Comparison of ENCODE assay signal across 14 mouse cellular contexts in the genomic region with DNA sequence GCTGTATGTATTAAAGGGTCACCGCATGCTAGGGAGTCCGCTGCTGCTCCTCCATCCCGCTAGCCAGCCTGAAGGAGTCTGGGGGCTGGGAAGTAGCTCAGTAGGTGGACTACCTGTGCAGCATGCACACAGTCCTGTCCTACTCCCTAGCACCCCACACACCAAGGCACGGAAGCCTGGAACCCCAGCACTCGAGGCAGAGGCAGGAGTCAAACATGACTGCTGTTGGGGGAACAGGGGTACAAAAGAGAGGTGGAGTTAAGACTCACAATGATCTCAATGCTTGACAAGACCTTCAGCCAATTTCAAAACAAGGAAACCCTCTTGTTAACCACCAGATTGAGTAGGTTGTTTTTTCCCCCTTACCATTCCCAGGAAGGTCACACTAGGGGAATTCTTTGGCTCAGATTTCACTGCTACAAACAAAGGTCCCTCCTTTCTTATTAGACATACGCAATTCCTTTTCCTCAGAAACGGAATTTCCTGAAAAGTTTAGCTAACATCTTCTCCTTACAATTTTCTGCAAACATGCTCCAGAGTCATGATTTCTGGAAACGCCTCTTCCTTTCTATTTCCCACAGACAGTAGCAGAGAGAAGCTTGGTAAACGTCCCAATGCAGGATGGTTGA.
A peak's percentile ranks its signal among the peaks of the same experiment; 100 is the strongest.
DNase-seq lines count a peak whose midpoint lies in the region; ATAC-seq and TF ChIP-seq lines count a peak whose summit lies in the region.
"Had no signal": no experiment of that assay in that cellular context is flagged by ENCODE, and none has a peak within 500 bp of the region (broad histone marks: within the 10 kb centered on the region; RNA-seq: fewer than 3 reads in every experiment).

No protein-coding gene starts in this region.

- no peak overlapping the region for H3K9ac ChIP-seq in heart, embryonic 12.5 days
- H3K9ac ChIP-seq: limb, embryonic 15.5 days had no signal

- H3K9me3 ChIP-seq in heart, embryonic 12.5 days (replicated peaks) = no peaks in the 10 kb centered on the region
- H3K9me3 ChIP-seq: limb, embryonic 15.5 days had no signal

- DNase-seq in heart, adult 8-10 months (ENCODE audit: low spot score) = peak; percentile 71
- DNase-seq in heart, postnatal 25 days (ENCODE audit: low spot score) = no peak
- no peak for DNase-seq in layer of hippocampus, adult 2 months (ENCODE audit: low spot score in 2 of 2)
- DNase-seq in layer of hippocampus, adult 8-10 months (ENCODE audit: low spot score in 2 of 2) = no peak
- peak; percentile 20 for DNase-seq in 3T3-L1 (ENCODE audit: low read depth, low spot score)
- no peak for DNase-seq in adrenal gland, postnatal 25 days
- DNase-seq in spleen, postnatal 10 days (ENCODE audit: low spot score in 2 of 2) = no peak
- DNase-seq: cerebellum, adult 8-10 months; layer of hippocampus, postnatal 36 days; thymus, postnatal 25 days had no signal

- no peak for ATAC-seq in heart, embryonic 12.5 days (ENCODE audit: insufficient number of reproducible peaks, low FRiP score)
- ATAC-seq: activated CD4-positive, CD25-positive, alpha-beta regulatory T cell, adult 4 months; intestine, postnatal 0 days had no signal

- H3K36me3 ChIP-seq in heart, embryonic 12.5 days = peaks cover 25% of the 10 kb centered on the region

- H3K4me1 ChIP-seq in heart, embryonic 12.5 days (replicated peaks) = peaks cover 52% of the 10 kb centered on the region

- TF ChIP-seq CTCF in layer of hippocampus, adult 2 months (conservative IDR thresholded peaks at IDR 0.05) = no peak

- no peak overlapping the region for H3K4me2 ChIP-seq in heart, embryonic 12.5 days
- H3K4me2 ChIP-seq: limb, embryonic 15.5 days had no signal

- no peaks in the 10 kb centered on the region for H3K27me3 ChIP-seq in heart, embryonic 12.5 days (replicated peaks)
- H3K27me3 ChIP-seq: limb, embryonic 15.5 days had no signal

- intact Hi-C loops in heart, postnatal 25 days (cut with DNase I) = loop anchor here (2.0 to 5.0 kb wide), 2 partner anchors 15 to 130 kb away; no protein-coding TSS in a partner anchor

- peak overlapping the region; percentile 58; the same call in 1 of the 2 replicates for H3K27ac ChIP-seq in layer of hippocampus, adult 2 months
- H3K27ac ChIP-seq in heart, embryonic 12.5 days (ENCODE audit: poor library complexity, severe bottlenecking) = peak overlapping the region; percentile 48
- H3K27ac ChIP-seq: limb, embryonic 15.5 days had no signal

- WGBS in heart, embryonic 12.5 days = 74% methylated on average over 9 of the region's 9 CpGs

- H3K4me3 ChIP-seq in layer of hippocampus, adult 2 months = no peak overlapping the region
- H3K4me3 ChIP-seq in heart, embryonic 12.5 days = no peak overlapping the region
- H3K4me3 ChIP-seq: limb, embryonic 15.5 days had no signal

Comparison
In these comparisons a context has a peak if more than half of its experiments do, and no peak if none do; other contexts are left out.
1. DNase-seq: peak in heart, adult 8-10 months (single experiment) and 3T3-L1 (single experiment); none in heart, postnatal 25 days (single experiment), layer of hippocampus, adult 2 months (0 of 2), layer of hippocampus, adult 8-10 months (0 of 2), adrenal gland, postnatal 25 days (single experiment) and spleen, postnatal 10 days (0 of 2).